Mouse (Mus musculus): ENCODE results near the gene Rab3d. TPM values are rescaled to one million over a fixed set of nuclear protein-coding genes. Genes with fewer than 3 reads are reported as not detected.

Rab3d gene
- 10 to 100 TPM; 17.7 to 19.3 TPM for total RNA-seq (2021)
- long read RNA-seq, transcript Rab3d-201 (5 exons, 3,835 nt): major isoform, 23 of 27 reads
- long read RNA-seq, partial matches to known transcripts: 0 of 27 reads
- long read RNA-seq, other reads (novel, unspliced or antisense): 4 of 27 reads

DNA sequence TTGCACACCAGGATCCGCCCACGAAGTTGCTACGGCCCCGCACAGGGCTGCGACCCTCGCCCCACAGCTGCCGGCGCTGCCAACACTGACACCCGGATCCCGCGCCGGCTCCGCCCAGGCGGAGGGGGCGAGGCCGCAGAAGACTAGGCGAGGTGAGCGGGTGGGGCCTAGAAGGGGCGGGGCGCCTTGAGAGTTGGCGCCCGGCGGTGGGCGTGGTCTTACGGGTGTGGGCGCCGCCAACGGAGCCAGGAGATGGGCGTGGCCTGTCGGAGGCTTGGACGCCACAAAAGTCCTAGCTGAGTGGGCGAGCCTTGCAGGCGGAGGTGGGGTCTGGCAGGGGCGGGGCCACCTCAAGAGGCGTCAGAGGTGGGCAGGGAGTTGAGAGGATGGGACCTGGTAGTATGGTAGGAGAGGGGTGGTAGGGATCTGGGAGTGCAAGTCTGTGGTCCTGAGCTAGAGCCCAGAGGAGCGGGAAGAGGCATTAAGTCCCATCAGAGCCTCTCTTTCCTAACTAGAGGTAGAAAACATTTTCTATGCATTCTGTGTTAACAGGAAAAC is at the start of gene Rab3d:
Rab3d (minus strand) TSS at position 158 of the 558 bp plus-strand sequence.
- peak; percentile 89 to 94 for DNase-seq (ENCODE audit: low spot score in 2 of 2)

DNA sequence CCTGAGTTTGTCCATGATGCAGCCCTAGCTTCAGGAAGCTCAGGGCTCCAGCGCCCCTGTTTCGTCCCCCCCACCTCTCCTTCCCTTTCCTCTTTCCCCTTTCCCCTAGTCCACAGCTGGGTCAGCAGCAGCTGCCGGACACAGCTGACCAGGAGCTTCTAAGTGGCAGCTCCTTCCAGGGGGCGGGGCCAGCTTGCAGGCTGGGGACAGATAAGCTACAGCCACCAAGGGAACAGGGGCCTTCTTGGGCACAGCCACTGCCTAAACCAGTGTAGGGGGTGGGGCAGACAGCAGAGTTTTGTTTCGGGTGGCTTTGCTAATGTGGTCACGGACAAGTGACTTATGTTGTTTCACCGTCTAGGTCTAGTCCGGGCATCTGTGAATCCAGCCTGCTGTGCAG is 45.4 kb upstream of the Rab3d start, which contains the start of gene Epor:
Epor (minus strand) TSS at position 90 of the 400 bp plus-strand sequence.
- DNase-seq (ENCODE audit: low spot score in 2 of 2): no peak

DNA sequence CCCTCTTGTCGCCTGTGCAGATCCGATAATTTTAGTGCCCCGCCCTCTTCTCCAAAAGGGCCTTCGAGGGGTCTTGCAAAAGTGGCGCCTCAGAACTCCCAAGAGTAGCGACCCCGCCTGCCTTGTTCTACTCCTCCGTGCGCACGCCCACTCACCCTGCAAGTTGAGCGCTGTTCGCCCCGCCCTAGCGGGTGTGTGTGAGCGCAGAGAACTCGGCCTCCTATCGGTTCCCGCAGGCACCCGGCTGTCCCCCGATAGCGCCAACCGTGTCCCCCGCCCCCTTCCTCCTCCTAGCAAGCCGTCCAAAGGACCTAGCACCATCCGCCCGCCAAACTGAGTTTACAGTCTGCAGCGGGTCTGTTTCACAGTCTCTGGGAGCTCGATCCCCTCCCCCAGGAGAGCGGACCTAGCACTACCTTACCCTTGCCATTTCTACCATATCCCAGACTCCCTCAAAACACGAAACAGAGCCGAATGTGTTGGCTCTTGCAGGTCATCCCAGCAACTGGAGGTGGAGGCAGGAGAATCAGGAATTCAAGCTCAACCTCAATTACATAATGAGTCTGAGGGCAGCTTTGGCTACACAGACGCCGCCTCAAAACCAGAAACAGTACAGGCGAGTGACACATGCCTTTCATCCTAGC is 44.5 kb upstream of the Rab3d start:
- DNase-seq (ENCODE audit: low spot score in 2 of 2): peak; percentile 79 to 87

DNA sequence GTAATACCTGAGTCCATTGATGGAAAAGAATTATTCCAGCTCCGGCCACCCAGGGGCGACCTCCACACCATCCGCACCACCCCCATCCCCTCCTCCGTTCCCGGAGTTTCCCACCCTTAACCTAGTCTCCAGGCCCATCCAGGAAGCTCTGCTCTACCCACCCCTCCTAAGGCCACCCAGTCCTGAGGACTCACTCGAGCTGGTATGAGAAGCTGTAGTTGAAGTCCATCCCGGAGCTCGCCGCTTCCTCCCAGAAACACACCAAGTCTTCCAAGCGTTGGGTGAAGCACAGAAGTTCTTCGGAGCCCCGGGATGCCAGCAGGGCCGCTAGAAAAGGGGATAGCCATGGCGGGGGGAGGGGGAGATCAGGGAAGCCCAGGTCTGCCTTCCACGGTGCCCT is 44.0 kb upstream of the Rab3d start:
- no peak for DNase-seq (ENCODE audit: low spot score in 2 of 2)

DNA sequence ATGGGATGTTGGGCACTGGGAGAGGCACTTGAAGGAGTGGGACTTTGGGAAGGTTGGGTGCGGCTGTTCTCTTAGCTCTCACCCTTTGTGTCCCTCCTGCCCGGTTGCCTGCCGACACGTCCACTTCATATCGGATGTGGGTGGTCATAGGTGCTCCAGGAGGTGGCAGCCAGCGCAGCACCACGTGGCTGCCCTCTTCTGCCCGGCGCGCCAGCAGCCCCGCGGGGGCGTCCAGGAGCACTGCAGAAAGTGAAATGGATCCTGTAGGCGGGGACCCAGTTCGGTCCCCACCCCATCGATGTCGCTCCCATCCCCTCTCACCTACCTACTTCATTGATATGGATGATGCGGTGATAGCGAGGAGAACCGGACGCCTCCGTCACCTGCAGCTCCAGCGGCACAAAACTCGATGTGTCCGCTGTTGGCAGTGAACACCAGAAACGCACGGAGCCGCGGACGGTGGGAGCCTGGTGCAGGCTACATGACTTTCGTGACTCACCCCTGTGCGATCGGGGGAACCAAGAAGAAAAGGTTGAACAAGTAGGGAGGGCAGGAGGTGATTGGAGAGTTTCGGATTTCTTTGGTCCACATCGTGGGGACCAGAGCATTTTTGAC is 43.5 kb upstream of the Rab3d start:
- DNase-seq (ENCODE audit: low spot score in 2 of 2): no peak

DNA sequence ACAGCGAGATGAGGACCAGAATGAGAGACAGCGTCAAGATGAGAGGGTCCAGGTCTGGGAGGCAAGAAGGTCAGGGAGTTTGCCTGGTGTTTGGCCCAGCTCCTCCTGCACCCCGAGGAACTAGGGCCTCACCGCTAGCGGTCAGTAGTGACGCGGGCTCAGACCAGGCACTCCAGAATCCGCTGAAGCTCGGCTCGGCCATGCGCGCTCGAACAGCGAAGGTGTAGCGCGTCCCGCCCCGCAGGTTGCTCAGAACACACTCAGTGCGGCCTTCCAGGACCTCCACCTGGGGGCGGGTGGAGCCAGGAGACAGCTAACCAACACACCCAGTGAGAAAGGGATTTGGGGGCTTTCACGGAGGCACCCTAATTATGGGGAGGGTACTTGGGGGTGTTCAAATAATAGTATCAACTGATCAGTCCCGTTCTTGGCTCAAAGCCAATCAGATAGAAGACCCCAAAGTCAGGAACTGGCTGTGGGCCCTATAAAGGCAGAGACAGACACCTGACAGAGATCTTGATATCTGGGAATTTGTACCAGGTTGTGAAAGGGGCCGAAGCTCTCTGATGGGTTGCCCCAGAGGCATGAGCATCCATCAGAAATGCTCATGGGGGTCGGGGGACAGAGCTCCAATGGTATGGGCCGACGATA is 42.7 kb upstream of the Rab3d start:
- DNase-seq (ENCODE audit: low spot score in 2 of 2): no peak

DNA sequence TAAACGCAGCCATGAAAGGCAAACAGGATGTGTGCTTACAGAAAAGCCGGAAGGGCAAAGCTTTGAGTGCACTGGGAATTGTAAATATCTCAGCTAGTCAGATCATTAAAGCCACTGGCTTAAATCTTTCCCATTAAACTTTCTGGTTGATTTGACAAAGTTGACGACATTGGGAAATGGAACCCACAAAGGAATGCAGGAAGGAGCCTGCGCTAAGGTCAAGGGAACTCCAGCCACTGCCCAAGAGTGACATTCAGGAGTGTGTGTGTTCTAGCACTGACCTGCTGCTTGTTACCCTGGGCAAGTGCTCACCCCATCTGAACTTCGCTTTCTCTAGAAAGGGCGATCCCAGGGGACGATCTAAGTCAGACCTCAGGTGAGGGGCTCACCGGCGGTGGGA is 42.1 kb upstream of the Rab3d start:
- no peak for DNase-seq (ENCODE audit: low spot score in 2 of 2)

DNA sequence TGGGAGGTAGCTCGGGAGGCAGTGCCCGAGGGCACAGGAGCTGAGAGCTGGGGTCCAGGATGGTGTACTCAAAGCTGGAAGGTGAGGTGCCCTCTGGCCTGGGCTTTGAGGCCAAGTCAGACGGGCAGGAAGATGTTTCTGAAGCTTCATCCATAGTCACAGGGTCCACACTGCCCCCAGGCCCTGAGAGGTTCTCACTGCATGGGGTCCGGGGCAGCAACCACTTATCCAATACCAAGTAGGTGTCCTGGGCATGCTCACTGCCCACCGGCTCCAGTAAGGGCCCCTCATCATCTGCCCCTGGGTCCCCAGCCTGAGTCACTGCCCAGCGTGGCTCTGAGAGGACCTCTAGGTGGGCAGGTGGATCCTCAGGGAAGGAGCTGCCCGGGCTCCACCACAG is 41.3 kb upstream of the Rab3d start:
- DNase-seq (ENCODE audit: low spot score in 2 of 2): no peak

DNA sequence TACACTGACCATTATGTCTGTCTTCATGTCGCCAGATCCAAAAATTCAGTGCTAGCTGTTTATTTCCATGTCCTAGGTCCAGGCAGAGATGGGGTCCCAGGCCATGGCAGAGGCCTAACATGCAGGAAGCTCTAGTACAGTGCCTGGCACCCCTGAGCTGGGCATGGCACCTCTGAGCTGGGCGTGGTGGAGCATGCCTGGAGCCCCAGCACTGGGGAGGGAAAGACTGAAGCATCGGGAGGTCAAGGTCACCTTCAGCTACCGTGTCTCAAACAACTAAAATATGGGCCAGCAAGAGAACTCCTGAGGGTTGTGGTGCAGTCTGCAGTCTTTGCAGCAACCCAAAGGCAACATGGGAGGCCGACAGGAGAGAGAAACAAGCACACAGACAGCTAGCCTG is 40.4 kb upstream of the Rab3d start:
- no peak for DNase-seq (ENCODE audit: low spot score in 2 of 2)

DNA sequence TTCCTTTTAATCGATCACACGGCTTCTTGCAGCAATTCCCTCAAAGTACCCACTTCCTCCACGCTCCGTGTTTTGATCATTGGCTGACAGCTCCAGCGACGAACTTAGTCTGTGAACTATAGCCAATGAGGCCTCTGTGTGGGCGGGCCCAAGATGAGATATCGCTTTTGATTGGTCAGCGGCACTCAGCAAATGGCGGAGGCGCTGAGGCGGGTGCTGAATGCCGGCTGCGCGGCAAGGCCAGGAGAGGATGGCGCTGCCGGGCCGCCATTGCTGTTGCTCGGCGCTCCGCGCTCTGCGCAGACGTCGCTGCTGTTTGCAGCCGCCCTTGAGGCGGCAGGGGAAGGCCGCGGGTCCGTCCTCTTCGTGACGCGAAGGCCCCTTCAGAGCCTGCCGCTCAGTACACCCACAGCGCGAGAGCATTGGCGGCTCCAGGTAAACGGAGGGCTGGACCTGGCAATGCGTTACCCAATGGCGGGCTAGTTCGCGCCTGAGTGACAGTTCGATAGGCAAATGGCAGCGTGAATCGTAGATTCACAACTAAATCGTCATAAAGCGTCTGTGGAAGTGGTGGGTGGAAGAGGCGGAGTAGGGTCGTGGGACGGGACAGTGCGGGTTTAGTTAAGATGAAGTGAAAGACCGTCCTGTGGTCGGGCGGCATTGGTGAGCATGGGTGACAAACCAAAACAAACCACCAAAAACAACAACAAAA is 37.7 kb upstream of the Rab3d start, which contains the start of gene Swsap1:
Swsap1 (plus strand) TSS at position 186 of the 712 bp plus-strand sequence.
- DNase-seq (ENCODE audit: low spot score in 2 of 2): peak; percentile 99 to 100

DNA sequence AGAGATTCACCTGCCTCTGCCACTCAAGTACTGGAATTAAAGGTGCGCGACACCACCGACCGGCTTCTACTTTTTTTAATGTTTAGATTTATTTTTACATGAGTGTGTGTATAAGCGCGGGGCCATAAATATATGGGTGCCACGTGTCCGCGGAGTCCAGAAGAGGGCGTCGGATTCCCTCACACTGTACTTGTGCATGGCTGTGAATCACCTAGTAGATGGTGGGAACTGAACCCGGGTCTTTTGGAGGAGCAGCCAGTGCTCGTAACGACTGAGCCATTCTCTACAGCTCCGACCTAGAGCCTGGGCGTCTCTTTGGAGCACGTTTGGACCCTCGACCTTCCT is 37.2 kb upstream of the Rab3d start:
- DNase-seq (ENCODE audit: low spot score in 2 of 2): no peak

DNA sequence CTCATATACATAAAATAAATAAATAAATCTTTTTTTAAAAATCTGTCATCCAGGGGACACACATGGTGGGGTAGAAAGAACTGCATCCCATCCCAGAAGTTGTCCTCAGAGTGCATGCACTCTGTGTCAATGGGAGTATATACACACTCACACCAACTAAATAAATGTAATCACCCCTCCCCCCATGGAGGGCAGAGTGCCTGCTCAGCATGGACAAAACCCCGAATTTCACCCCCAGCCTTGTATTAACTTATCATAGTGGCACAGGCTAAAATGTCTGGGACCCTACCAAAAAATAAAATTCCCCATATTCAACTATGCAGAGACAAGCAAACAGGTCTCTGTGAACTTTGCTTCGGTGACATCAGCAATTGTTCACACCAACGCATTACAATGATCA is 36.6 kb upstream of the Rab3d start:
- no peak for DNase-seq (ENCODE audit: low spot score in 2 of 2)

DNA sequence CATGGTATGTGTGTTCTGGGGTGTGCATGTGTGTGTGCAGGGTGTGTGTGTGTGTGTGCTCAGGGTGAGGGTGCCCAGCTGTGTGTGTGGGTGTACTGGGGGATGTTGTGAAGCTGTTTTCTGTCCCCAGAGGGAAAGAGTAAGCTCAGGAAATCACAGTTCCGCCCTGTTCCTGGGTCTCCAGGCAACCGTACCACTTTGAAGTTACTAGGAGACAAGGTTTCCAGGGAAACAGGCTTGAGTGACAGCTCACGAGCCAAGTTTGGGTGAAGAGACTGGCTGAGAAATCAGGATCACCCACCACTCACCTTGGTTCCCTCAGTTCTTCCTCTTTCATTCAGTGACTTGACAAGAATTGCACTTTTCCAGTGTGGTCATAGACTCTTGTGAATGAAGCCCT is 35.6 kb upstream of the Rab3d start:
- peak; percentile 69 to 76 for DNase-seq (ENCODE audit: low spot score in 2 of 2)

DNA sequence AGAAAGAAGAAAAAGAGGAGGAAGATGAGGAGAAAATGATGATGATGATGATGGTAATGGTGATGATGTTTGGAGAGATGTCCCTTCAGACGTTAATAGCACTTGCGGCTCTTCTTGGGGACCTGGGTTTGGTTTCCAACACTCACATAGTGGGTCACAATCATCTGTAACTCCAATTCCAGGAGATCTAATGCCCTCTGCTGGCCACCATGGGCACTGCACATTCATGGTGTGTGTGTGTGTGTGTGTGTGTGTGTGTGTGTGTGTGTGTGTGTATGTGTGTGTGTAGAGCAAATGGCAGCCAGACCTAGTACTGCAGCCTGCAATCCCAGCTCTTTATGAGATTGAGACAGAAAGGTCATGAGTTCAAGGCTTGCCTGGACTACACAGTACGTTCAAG is 34.0 kb upstream of the Rab3d start:
- DNase-seq (ENCODE audit: low spot score in 2 of 2): no peak

DNA sequence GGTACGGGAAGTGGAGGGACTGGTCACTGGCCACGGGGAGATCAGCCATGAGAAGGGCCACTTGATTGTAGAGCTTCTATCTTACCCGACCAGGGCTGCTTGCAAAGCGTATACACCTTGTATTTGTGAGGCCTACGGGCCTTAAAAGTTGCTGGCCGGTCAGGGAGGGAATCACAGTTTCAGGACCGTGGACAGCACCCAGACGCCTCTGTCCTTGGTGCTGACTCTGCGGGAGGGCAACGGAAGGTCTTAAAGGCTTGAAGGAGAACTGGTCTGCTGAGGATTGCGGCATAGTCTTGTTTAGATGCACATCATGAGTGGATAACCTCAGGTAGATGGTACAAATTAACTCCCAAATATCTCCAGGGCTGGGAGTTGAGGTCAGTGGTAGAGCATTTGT is 32.3 kb upstream of the Rab3d start:
- DNase-seq (ENCODE audit: low spot score in 2 of 2): no peak

DNA sequence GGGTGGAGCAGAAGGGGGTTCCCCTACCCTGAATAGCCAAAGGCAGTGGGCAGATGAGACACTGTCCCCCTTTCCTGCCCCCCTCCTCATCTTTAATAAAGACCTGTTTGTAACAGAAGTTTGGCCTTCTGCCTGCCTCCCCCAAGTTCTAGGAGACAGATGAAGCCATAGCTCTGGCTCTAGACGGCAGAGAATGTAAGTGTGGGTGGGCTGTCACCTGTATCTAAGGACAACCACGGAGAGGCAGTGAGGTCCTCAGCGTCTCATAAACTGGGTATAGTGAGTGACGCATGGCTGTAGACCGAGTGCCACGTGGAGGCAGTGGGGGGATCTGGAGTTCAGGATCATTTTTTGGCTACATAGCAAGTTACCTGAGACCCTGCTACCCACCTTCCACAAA is 30.8 kb upstream of the Rab3d start:
- DNase-seq (ENCODE audit: low spot score in 2 of 2): peak in 1 of 2 experiments; percentile 64

DNA sequence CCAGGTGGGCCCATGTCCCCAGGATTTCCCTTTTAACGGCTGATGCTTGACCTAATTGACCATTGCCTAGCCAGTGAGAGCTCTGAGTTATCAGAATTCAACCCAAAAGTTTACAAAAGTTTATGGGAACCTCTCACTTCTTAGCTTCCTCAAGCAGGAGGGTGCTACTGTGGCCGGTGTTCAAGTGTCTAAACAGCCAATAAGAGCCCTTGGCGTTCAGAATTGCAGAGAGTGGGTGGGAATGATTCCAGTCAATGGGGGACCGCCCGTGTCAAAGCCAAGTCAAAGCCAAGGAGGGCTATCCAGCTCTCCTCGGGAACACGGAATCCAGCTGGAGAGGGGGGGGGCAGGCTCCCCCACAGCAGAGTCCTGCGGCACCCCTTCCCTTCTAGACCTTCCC is 30.2 kb upstream of the Rab3d start:
- DNase-seq (ENCODE audit: low spot score in 2 of 2): no peak

DNA sequence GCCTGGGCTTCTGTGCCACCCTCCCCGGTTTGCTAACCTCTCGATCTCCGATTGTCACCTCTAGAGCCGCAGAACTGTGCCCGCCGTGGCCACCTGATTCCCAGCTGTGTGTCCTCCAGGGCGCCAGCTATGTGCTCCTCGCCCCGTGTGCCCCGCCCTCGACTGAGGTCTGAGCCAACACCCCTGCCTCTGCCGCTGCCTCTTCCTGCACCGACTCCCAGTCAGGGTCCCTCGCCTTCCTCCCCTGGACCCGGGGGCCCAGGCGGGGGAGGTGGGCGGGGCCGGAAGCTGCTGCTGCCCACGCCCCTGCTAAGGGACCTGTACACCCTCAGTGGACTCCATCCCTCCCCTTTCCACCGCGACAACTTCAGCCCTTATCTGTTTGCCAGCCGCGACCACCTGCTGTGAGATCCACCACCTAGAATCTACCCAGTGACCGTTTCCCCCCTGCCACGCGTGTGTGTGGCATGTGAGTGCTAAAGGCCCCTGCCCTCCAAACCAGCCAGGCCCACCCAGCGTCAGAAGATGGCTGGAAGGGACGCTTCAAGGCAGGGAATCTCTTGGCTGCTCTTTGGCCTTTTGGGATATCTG is 29.6 kb upstream of the Rab3d start:
- DNase-seq (ENCODE audit: low spot score in 2 of 2): no peak

DNA sequence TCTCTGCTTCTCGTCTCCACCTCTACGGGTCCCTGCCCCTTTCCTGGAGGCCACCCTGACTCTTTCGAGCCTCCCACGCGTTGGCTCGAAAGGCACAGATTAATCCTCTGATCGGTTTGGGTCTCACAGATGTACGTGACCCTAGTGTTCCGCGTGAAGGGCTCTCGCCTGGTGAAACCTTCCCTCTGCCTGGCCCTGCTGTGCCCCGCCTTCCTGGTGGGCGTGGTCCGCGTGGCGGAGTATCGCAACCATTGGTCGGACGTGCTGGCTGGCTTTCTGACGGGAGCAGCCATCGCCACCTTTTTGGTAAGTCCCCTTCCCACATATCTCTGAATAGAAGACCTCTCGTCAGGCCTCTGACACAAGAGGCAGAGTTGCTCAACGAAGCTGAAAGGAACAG is 26.3 kb upstream of the Rab3d start:
- DNase-seq (ENCODE audit: low spot score in 2 of 2): no peak

DNA sequence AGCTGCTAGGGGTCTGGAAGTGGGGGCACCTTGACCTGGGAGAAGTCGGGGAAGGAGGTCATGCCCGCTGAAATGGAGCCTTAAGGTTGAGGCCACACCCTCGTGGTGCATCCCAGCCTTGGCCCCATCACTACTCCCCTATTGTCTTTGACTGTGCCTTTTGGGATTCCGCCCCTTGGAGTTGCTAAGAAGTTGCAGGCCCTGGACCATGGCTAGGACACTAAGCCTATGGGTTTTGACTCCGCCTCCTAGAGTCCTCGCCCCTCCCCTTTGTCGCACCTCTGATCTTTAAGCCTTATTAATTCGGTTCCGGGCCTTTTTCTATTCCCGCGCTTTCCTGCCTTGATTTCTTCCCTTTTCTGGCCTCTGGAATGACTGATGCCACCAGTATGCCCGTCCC is 25.6 kb upstream of the Rab3d start:
- DNase-seq (ENCODE audit: low spot score in 2 of 2): no peak

DNA sequence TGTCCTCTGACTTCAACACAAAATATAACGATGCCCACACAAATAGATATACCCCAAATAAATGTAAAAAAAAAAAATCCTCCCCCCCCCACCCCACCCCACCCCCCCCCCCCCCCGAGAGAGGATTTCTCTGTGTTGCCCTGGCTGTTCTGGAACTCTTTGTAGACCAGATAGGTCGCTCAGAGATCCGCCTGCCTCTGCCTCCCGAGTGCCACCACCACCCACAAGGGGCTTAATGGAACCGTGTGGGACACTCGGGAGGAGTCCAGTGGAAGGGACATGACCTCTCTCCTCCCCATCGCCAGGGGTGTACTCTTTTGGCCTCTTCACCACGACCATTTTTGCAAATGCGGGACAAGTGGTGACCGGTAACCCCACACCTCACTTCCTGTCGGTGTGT is 25.1 kb upstream of the Rab3d start:
- no peak for DNase-seq (ENCODE audit: low spot score in 2 of 2)
